Mouse (Mus musculus) MEL (cell line): ENCODE results near the gene Oat.

Experiments used
- CTCF ChIP-seq, 3 experiments: IDR thresholded peaks in 2 of 3; conservative IDR thresholded peaks in 1 of 3; 2 replicates each; pipeline ENCODE4 v1.5.1; 2011 to 2012; ENCODE audit warnings: low read length in 3 of 3, low read depth in 2 of 3, mild to moderate bottlenecking in 2 of 3, improper control_type of control experiment in 1 of 3, inconsistent platforms in 1 of 3, mixed read lengths in 1 of 3, moderate library complexity in 1 of 3; ENCODE audit not compliant: control insufficient read depth in 1 of 3, insufficient read depth in 1 of 3, poor library complexity in 1 of 3, severe bottlenecking in 1 of 3
- MAZ ChIP-seq: IDR thresholded peaks from 2 replicates; pipeline ENCODE4 v1.6.1; 2012; ENCODE audit warnings: low read depth, mild to moderate bottlenecking, inconsistent platforms, low read length, improper control_type of control experiment
- MYB ChIP-seq: IDR thresholded peaks from 2 replicates; pipeline ENCODE4 v1.6.1; 2011; ENCODE audit warnings: mild to moderate bottlenecking, low read depth, low read length, improper control_type of control experiment
- POLR2A ChIP-seq, 2 experiments: IDR thresholded peaks; 2 replicates each; pipeline ENCODE4 v1.6.1; 2011 to 2012; ENCODE audit warnings: low read length in 2 of 2, mild to moderate bottlenecking in 2 of 2, control low read depth in 1 of 2, improper control_type of control experiment in 1 of 2, low read depth in 1 of 2, moderate library complexity in 1 of 2; ENCODE audit not compliant: control insufficient read depth in 1 of 2, insufficient read depth in 1 of 2, poor library complexity in 1 of 2
- ZKSCAN1 ChIP-seq: IDR thresholded peaks from 2 replicates; pipeline ENCODE4 v1.6.1; 2012; ENCODE audit warnings: low read depth, mild to moderate bottlenecking, inconsistent platforms, low read length, improper control_type of control experiment, moderate library complexity

DNA sequence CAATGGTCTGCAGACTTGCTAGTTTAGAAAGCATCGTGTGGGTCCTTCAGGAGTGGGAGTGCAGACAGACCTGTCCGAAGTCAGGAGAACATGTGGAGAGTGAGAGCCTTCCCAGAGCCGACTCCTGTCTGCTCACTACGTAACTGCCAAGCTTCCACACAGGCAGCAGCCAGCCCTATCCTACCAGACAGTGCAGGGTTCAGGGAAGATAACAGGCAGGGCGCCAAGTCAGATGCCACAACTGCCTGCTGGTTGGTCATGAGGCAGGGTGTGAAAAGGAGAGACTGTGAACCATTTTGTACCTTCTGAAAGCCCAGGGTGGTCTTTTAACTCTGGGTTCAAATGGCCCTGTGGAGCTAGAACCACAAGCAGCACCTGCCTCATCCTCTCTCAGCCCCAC, 6.1 kb downstream of the Oat start:
- TF ChIP-seq CTCF (IDR thresholded peaks at IDR 0.05 in 2 of 3, conservative IDR thresholded peaks at IDR 0.05 in 1 of 3; ENCODE audit: control insufficient read depth in 1 of 3, insufficient read depth in 1 of 3, low read depth in 2 of 3, low read length in 3 of 3, poor library complexity in 1 of 3, severe bottlenecking in 1 of 3) (no peak), MAZ (no peak), ZKSCAN1 (no peak), MYB (no peak), POLR2A (IDR thresholded peaks at IDR 0.05; ENCODE audit: control insufficient read depth in 1 of 2, insufficient read depth in 1 of 2, low read depth in 1 of 2, low read length in 2 of 2, poor library complexity in 1 of 2) (no peak)
